Mouse (Mus musculus): ENCODE data around the gene Fam163a.

- TF ChIP-seq HCFC1 (IDR thresholded peaks at IDR 0.05; ENCODE audit: borderline replicate concordance, insufficient read depth, low read length) (no peak), ZNF384 (IDR thresholded peaks at IDR 0.05; ENCODE audit: low read depth, low read length) (no peak), ZC3H11A (IDR thresholded peaks at IDR 0.05; ENCODE audit: borderline replicate concordance, low read depth, low read length) (no peak), CHD2 (IDR thresholded peaks at IDR 0.05; ENCODE audit: low read depth, low read length) (no peak), MAFK (IDR thresholded peaks at IDR 0.05; ENCODE audit: insufficient read depth, low read depth, low read length) (no peak)
Observed at GRCm38 (mm10) chr1:156228728-156229127, 23.9 kb upstream of the Fam163a start.

All from ES-E14 (cell line).